Mouse (Mus musculus) megakaryocyte, embryonic 14.5 days (primary cell): Measurements from ENCODE around the gene Surf1.

Source experiments
- FLI1 ChIP-seq: IDR thresholded peaks from 2 replicates; pipeline ENCODE4 v1.6.1; 2012; ENCODE audit warnings: low read length, inconsistent platforms, mixed read lengths
- GATA1 ChIP-seq: IDR thresholded peaks from 3 replicates; pipeline ENCODE4 v1.6.1; 2012; ENCODE audit warnings: mixed read lengths, low read length, inconsistent platforms, borderline replicate concordance

- TF ChIP-seq GATA1, result no peak
- TF ChIP-seq FLI1, result no peak
These were observed 5.2 kb downstream of the Surf1 start for GRCm38 (mm10) chr2:26910994-26911765.
